Mouse (Mus musculus): Measurements from ENCODE around the gene Fat1. TPM values are rescaled to one million over a fixed set of nuclear protein-coding genes. Genes with fewer than 3 reads are reported as not detected.
A peak's percentile ranks its signal among the peaks of the same experiment; 100 is the strongest.

The Fat1 gene
- total and polyA plus RNA-seq, 2 experiments from 2014 or later = 9.2 to 122 TPM

GRCm38 (mm10) chr8:44979245-44979644 is 44.0 kb downstream of the Fat1 start:
- Histone ChIP-seq H3K9me3 (ENCODE audit: low read length) (no peaks in the 10 kb centered on the region), H3K27me3 (ENCODE audit: insufficient read depth, low read length) (no peaks in the 10 kb centered on the region), H3K27ac (ENCODE audit: low read depth, low read length) (no peak overlapping the region), H3K9ac (replicated peaks; ENCODE audit: low read length, poor library complexity, severe bottlenecking) (no peak overlapping the region), H3K4me3 (ENCODE audit: low read depth, low read length) (no peak overlapping the region), H3K36me3 (ENCODE audit: insufficient read depth, low read length) (no peaks in the 10 kb centered on the region), H3K4me2 (ENCODE audit: low read depth, low read length, poor library complexity, severe bottlenecking) (no peak overlapping the region), H3K4me1 (ENCODE audit: insufficient read depth, low read length) (no peaks in the 10 kb centered on the region)
- no peak for ATAC-seq (ENCODE audit: low FRiP score)
- TF ChIP-seq CTCF (IDR thresholded peaks at IDR 0.05) = no peak
- DNase-seq (ENCODE audit: low spot score) = no peak
- 54% methylated on average over 6 of the region's 6 CpGs for WGBS

- TF ChIP-seq CTCF (IDR thresholded peaks at IDR 0.05) = no peak
- WGBS = 53% methylated on average over 12 of the region's 12 CpGs
- peak; percentile 84 for ATAC-seq (ENCODE audit: low FRiP score)
- no peaks in the 10 kb centered on the region for H3K9me3 ChIP-seq (ENCODE audit: low read length)
- no peak overlapping the region for H3K4me3 ChIP-seq (ENCODE audit: low read depth, low read length)
- H3K4me2 ChIP-seq (ENCODE audit: low read depth, low read length, poor library complexity, severe bottlenecking) = no peak overlapping the region
- no peaks in the 10 kb centered on the region for H3K36me3 ChIP-seq (ENCODE audit: insufficient read depth, low read length)
- no peak overlapping the region for H3K27ac ChIP-seq (ENCODE audit: low read depth, low read length)
- no peak overlapping the region for H3K9ac ChIP-seq (replicated peaks; ENCODE audit: low read length, poor library complexity, severe bottlenecking)
- H3K27me3 ChIP-seq (ENCODE audit: insufficient read depth, low read length) = no peaks in the 10 kb centered on the region
- peak; percentile 78 for DNase-seq (ENCODE audit: low spot score)
- H3K4me1 ChIP-seq (ENCODE audit: insufficient read depth, low read length) = no peaks in the 10 kb centered on the region
Measured at GRCm38 (mm10) chr8:44980030-44980429, 44.8 kb downstream of the Fat1 start.

GRCm38 (mm10) chr8:44985326-44986288 is 50.4 kb downstream of the Fat1 start:
- Histone ChIP-seq H3K4me3 (ENCODE audit: low read depth, low read length) (no peak overlapping the region), H3K4me2 (ENCODE audit: low read depth, low read length, poor library complexity, severe bottlenecking) (0 out of 2 replicates have a peak overlapping the region, but pooled peaks have one; percentile 4), H3K27me3 (ENCODE audit: insufficient read depth, low read length) (no peaks in the 10 kb centered on the region), H3K4me1 (ENCODE audit: insufficient read depth, low read length) (peaks cover 4% of the 10 kb centered on the region; the same call in 1 of the 2 replicates), H3K9me3 (ENCODE audit: low read length) (no peaks in the 10 kb centered on the region), H3K36me3 (ENCODE audit: insufficient read depth, low read length) (no peaks in the 10 kb centered on the region), H3K27ac (ENCODE audit: low read depth, low read length) (no peak overlapping the region), H3K9ac (replicated peaks; ENCODE audit: low read length, poor library complexity, severe bottlenecking) (no peak overlapping the region)
- 19% methylated on average over 10 of the region's 10 CpGs for WGBS
- no peak for ATAC-seq (ENCODE audit: low FRiP score)
- peak; percentile 81 for TF ChIP-seq CTCF (IDR thresholded peaks at IDR 0.05)
- peak; percentile 77 for DNase-seq (ENCODE audit: low spot score)

GRCm38 (mm10) chr8:44991700-44992487 is 56.6 kb downstream of the Fat1 start:
- no peaks in the 10 kb centered on the region for H3K27me3 ChIP-seq (ENCODE audit: insufficient read depth, low read length)
- ATAC-seq (ENCODE audit: low FRiP score) (no peak), DNase-seq (ENCODE audit: low spot score) (no peak)
- H3K4me2 ChIP-seq (ENCODE audit: low read depth, low read length, poor library complexity, severe bottlenecking) = no peak overlapping the region
- no peak overlapping the region for H3K9ac ChIP-seq (replicated peaks; ENCODE audit: low read length, poor library complexity, severe bottlenecking)
- H3K27ac ChIP-seq (ENCODE audit: low read depth, low read length) = no peak overlapping the region
- H3K4me1 ChIP-seq (ENCODE audit: insufficient read depth, low read length) = 0 out of 2 replicates have a peak, but pooled peaks cover 9% of the 10 kb centered on the region
- WGBS = 31% methylated on average over 21 of the region's 21 CpGs
- no peak for TF ChIP-seq CTCF (IDR thresholded peaks at IDR 0.05)
- H3K9me3 ChIP-seq (ENCODE audit: low read length) = no peaks in the 10 kb centered on the region
- no peaks in the 10 kb centered on the region for H3K36me3 ChIP-seq (ENCODE audit: insufficient read depth, low read length)
- no peak overlapping the region for H3K4me3 ChIP-seq (ENCODE audit: low read depth, low read length)

- Histone ChIP-seq H3K4me2 (ENCODE audit: low read depth, low read length, poor library complexity, severe bottlenecking) (no peak overlapping the region), H3K9ac (replicated peaks; ENCODE audit: low read length, poor library complexity, severe bottlenecking) (no peak overlapping the region), H3K27ac (ENCODE audit: low read depth, low read length) (no peak overlapping the region), H3K4me1 (ENCODE audit: insufficient read depth, low read length) (0 out of 2 replicates have a peak, but pooled peaks cover 9% of the 10 kb centered on the region), H3K36me3 (ENCODE audit: insufficient read depth, low read length) (no peaks in the 10 kb centered on the region), H3K27me3 (ENCODE audit: insufficient read depth, low read length) (no peaks in the 10 kb centered on the region), H3K4me3 (ENCODE audit: low read depth, low read length) (no peak overlapping the region), H3K9me3 (ENCODE audit: low read length) (no peaks in the 10 kb centered on the region)
- ATAC-seq (ENCODE audit: low FRiP score) (no peak), DNase-seq (ENCODE audit: low spot score) (no peak)
- no peak for TF ChIP-seq CTCF (IDR thresholded peaks at IDR 0.05)
- 55% methylated on average over 6 of the region's 6 CpGs for WGBS
Measured at GRCm38 (mm10) chr8:44992664-44993063, 57.4 kb downstream of the Fat1 start.

All from midbrain, postnatal 0 days (tissue).